Mouse (Mus musculus): ENCODE measurements around the gene Lsm2. TPM values are rescaled to one million over a fixed set of nuclear protein-coding genes. Genes with fewer than 3 reads are reported as not detected.
"Not testable (repeated sequence)": the region's sequence is repeated elsewhere in the genome, so short reads cannot be mapped to it uniquely, and the experiment has no call there.

The Lsm2 gene
- total RNA-seq, 2 experiments from 2014 or later = 15.2 to 17.0 TPM

DNA sequence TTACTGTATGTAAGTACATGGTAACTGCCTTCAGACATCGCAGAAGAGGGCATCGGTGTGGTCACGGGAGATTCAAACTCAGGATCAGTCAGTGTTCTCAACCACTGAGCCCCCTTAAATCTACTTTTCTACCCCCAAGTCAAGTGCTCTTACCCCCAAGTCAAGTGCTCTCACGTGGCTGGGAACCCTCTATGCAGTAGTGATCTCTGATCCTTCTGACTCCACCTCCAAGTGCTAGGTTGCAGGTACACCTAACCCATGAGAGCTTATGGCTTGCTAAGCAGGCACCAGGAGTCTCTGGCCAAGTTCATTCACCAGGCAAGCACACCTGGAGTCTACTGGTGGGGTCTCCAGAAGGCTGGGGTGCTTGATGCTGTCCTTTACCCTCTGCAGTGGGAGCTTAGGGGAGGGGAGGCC, 32.1 kb upstream of the Lsm2 start:
- DNase-seq = no peak
- no peak for TF ChIP-seq CTCF (IDR thresholded peaks at IDR 0.05)
- intact Hi-C loops (cut with DNase I) = no loop called here
- Histone ChIP-seq H3K27ac (no peak overlapping the region), H3K4me3 (no peak overlapping the region)

GRCm38 (mm10) chr17:34950514-34951455, 30.9 kb upstream of the Lsm2 start:
- intact Hi-C loops (cut with DNase I) = loop anchor here (2.0 kb wide), 1 partner anchor 20 kb away; the partner anchor contains the start of gene Neu1
- H3K27ac ChIP-seq = peak overlapping the region; percentile 95; the same call in 1 of the 2 replicates

DNA sequence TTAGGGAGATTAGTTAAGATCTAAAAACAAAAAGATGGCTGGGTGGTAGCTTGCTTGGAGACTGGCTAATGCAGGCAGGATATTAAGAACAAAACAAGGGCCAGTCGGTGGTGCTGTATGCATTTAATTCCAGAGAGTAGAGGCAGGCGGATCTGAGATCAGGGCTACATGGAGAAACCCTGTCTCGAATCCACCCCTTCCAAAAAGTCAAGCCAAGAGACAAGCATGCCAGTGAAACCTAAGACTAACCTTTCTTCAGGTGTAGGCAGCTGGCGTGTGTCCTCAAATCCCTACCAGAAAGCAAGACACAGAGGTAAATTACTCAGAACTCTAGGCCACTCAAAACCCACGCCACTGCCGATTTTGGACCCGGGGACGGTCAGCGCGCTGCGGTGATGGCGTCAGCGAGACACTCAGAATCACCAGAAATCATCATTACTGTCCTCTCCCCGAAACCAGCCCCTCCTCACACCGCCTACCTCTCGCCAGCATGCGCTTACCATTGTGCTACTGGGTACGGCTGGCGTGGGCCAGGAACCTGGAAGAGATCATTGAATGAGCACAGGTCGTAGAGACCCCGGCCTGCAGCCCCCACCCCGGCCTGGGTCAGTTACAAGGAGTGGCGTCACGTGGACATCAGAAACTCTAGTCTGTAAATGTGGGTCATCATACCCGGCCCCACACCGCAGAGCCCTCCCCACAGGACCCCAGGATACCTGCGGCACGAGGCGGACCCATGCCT, 29.9 kb upstream of the Lsm2 start:
- no peak for DNase-seq
- peak overlapping the region; percentile 95 for H3K27ac ChIP-seq
- peak overlapping the region; percentile 96 for H3K4me3 ChIP-seq
- intact Hi-C loops (cut with DNase I) = loop anchor here (1.0 to 2.0 kb wide), 2 partner anchors 21 to 29 kb away; partner anchors contain the start of genes Lsm2 and Neu1
- no peak for TF ChIP-seq CTCF (IDR thresholded peaks at IDR 0.05)

More at GRCm38 (mm10) chr17:34950514-34951455, 30.9 kb upstream of the Lsm2 start:
- peak overlapping the region; percentile 96 for H3K4me3 ChIP-seq
- TF ChIP-seq CTCF (IDR thresholded peaks at IDR 0.05) = peak; percentile 27; the same call in 1 of the 2 replicates
- no peak for DNase-seq

- peak; percentile 87 for TF ChIP-seq CTCF (IDR thresholded peaks at IDR 0.05)
- H3K4me3 ChIP-seq = peak overlapping the region; percentile 96
- intact Hi-C loops (cut with DNase I) = loop anchor here (1.0 kb wide), 1 partner anchor 29 kb away; the partner anchor contains the start of gene Lsm2
- peak overlapping the region; percentile 95 for H3K27ac ChIP-seq
- peak; percentile 86 for DNase-seq
Observed at GRCm38 (mm10) chr17:34952378-34953040, 29.2 kb upstream of the Lsm2 start.

DNA sequence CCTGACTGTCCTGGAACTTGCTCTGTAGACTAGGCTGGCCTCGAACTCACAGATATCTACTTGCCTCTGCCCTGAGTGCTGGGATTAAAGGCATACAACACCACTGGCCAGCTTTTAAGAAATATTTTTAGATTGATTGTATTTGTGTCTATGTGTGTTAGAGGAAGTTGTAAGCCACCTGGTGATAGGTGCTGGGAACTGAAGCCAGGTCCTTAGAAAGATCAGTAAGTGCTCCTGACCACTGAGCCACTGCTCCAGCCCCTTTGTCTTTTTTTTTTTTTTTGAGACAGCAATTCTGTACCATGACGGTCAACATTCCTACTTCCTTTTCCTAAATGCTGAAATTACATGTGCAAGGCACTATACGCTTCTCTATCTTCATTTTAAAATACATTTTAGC, 28.4 kb upstream of the Lsm2 start:
- intact Hi-C loops (cut with DNase I) = no loop called here
- no peak for TF ChIP-seq CTCF (IDR thresholded peaks at IDR 0.05)
- DNase-seq = no peak
- Histone ChIP-seq H3K4me3 (no peak overlapping the region), H3K27ac (no peak overlapping the region)

- no peak for DNase-seq
- intact Hi-C loops (cut with DNase I) = no loop called here
- Histone ChIP-seq H3K4me3 (no peak overlapping the region), H3K27ac (no peak overlapping the region)
- no peak for TF ChIP-seq CTCF (IDR thresholded peaks at IDR 0.05)
Observed at GRCm38 (mm10) chr17:34953904-34954303, 27.8 kb upstream of the Lsm2 start.

GRCm38 (mm10) chr17:34954831-34955230, 26.8 kb upstream of the Lsm2 start:
- Histone ChIP-seq H3K4me3 (no peak overlapping the region), H3K27ac (no peak overlapping the region)
- no peak for DNase-seq
- no peak for TF ChIP-seq CTCF (IDR thresholded peaks at IDR 0.05)
- intact Hi-C loops (cut with DNase I) = loop anchor here (1.0 kb wide), 1 partner anchor 23 kb away; no protein-coding TSS in a partner anchor

DNA sequence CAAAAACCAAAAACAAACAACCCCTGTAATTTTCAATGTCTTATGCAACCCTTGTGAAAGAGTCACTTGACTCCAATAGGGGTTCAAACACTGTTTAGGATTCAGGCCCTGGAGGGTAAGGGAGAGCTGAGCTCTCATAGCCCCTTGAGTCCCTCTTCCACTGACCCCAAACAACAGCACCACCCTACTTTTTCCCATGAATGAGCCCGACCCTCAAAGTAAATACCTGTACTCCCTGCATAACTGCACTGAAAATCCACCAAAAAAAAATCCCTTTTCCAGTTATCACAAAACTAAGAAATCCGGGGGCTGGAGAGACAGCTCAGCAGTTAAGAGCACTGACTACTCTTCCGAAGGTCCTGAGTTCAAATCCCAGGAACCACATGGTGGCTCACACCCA, 25.8 kb upstream of the Lsm2 start:
- Histone ChIP-seq H3K27ac (no peak overlapping the region), H3K4me3 (no peak overlapping the region)
- TF ChIP-seq CTCF (IDR thresholded peaks at IDR 0.05) = no peak
- no peak for DNase-seq
- intact Hi-C loops (cut with DNase I) = loop anchor here (1.0 kb wide), 1 partner anchor 22 kb away; no protein-coding TSS in a partner anchor

- intact Hi-C loops (cut with DNase I) = no loop called here
Observed at GRCm38 (mm10) chr17:34956340-34956739, 25.3 kb upstream of the Lsm2 start.

GRCm38 (mm10) chr17:34957291-34957690, 24.4 kb upstream of the Lsm2 start:
- H3K4me3 ChIP-seq = peak overlapping the region; percentile 51

More at GRCm38 (mm10) chr17:34956340-34956739, 25.3 kb upstream of the Lsm2 start:
- TF ChIP-seq CTCF (IDR thresholded peaks at IDR 0.05) = peak; percentile 48
- H3K27ac ChIP-seq = no peak overlapping the region
- no peak overlapping the region for H3K4me3 ChIP-seq
- no peak for DNase-seq

DNA sequence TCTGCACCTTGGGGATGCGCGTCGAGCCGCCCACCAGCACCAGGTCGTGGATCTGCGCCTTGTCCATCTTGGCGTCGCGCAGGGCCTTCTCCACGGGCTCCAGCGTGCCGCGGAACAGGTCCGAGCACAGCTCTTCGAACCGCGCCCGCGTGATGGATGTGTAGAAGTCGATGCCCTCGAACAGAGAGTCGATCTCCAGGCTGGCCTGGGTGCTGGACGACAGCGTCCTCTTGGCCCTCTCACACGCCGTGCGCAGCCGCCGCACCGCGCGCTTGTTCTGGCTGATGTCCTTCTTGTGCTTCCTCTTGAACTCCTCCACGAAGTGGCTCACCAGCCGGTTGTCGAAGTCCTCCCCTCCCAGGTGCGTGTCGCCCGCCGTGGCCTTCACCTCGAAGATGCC, 23.7 kb upstream of the Lsm2 start:
- intact Hi-C loops (cut with DNase I); H3K27ac ChIP-seq; DNase-seq: not testable (repeated sequence)
- H3K4me3 ChIP-seq = peak overlapping the region; percentile 51

More at GRCm38 (mm10) chr17:34957291-34957690, 24.4 kb upstream of the Lsm2 start:
- DNase-seq; intact Hi-C loops (cut with DNase I); H3K27ac ChIP-seq: not testable (repeated sequence)

GRCm38 (mm10) chr17:34958734-34959129, 22.9 kb upstream of the Lsm2 start:
- peak; percentile 44 for DNase-seq
- Histone ChIP-seq H3K27ac (peak overlapping the region; percentile 95), H3K4me3 (peak overlapping the region; percentile 83)
- intact Hi-C loops (cut with DNase I) = not testable (repeated sequence)

- Histone ChIP-seq H3K4me3 (peak within 1 kb of the TSS; percentile 83), H3K27ac (peak within 1 kb of the TSS; percentile 95)
- DNase-seq = peak; percentile 85
- intact Hi-C loops (cut with DNase I) = not testable (repeated sequence)
Observed at GRCm38 (mm10) chr17:34959130-34959778, 22.4 kb upstream of the Lsm2 start, which contains the start of gene Hspa1b. Gene Hspa1b (minus strand): TSS chr17:34959238.
